Mouse (Mus musculus): ENCODE measurements around the gene Dnmt1.
A peak's percentile ranks its signal among the peaks of the same experiment; 100 is the strongest.

Gene Dnmt1

DNA sequence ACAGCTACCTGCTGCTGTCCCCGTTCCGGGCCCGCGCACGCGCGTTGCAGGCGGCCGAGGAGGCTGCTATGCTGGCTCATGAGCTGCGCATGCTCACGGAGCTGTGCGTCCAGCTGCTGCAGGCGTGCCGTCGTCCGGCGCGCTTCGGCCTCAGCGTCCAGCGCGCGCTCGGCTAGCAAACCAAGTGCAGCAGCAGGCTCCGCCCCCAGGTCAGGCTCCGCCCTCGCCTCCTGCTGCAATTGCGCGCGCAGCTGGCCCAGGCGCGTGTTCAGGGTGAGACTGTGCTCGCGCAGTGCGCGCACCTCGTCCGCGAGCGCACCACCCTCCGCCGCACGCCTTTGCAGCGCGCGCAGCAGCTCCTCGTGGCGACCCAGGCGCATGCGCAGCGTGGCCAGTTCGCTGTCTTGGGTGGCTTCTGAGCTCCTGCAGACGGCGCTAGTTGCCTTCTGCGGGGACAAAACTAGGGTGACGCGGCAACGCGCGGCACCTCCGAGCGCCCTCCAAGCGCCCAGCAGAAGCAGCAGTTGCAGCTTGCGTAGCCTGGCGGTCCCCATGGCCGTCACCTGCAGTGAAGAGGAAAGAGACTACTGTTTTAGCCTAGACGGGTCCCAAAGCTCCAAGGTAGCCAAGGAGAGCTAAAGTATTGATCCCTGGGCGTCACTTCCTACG lies 81.5 kb downstream of the Dnmt1 start:
- DNase-seq = peak; percentile 100

DNA sequence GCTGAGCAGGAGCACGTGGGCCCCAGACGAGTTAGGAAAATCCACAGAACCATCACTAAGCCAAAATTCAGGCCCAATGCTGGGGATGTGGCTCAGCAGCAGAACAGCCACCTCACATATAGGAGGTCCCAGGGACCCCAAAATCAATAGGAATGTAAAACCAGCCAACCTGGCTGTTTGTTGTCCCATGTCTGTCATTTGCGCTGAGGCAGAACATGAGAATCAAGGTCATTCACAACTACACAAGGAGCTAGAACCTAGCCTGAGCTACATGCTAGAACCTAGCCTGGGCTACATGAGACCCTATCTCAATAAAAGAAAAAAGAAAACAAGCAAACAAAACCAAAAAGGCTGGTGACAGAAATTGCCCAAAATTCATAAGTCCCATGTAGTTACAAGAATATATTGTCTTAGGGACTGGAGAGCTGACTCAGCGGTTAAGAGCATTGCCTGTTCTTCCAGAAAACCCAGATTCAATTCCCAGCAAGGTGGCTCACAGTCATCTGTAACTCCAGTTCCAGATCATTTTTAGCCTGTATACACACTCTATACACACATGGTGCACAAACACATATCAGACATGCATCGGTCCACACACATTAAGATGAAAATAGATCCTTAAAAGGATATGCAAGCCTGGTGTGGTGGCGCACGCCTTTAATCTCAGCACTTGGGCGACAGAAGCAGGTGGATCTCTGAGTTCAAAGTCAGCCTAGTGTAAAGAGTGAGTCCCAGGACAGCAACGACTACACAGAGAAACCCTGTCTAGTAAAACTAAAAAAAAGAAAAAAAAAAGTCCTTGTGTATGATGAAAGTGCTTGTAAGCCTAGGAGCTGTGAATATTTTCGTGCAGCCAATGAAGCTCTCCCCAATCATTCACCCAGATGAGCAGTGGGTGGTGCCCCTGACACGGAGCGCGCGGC lies 82.3 kb downstream of the Dnmt1 start:
- DNase-seq = no peak

DNA sequence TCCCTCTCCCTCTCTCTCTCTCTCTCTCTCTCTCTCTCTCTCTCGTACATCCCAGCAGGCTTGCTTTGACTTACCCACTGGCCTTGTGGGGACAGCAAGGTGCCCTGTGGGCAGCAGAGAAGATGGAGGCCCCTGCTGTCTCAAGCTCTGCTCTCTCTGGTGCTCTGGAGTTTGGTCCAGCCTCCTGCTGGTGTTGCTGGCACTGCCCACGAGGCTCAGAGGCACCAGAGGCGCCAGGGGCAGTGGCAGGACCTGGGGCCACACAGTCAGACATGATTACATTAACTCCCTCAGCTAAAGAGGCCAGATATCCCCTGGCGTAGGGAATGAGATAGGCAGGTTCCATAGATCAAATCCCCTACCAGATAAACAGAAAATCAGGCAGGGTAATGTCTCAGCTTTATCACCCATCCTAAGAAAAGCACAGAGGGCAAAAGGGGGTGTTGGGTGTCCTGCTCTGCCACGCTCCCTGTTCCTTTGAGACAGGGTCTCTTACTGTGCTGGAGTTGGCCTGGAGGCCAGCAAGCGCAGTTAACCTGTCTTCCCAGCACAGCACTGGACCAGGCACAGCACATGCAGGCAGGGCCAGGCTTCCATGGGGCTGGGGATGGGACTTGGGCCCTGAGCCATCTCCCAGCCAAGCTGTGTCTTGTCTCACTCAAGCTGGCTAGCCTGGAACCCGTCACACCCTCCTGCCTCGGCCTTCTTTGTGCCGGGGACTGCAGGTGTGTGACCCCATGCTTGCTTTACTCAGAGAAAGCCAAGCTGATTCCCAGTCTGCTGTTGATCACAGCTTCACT lies 83.2 kb downstream of the Dnmt1 start:
- DNase-seq = no peak

- peak; percentile 39 for DNase-seq
These were observed 84.5 kb downstream of the Dnmt1 start for GRCm38 (mm10) chr9:20875021-20875790.

DNA sequence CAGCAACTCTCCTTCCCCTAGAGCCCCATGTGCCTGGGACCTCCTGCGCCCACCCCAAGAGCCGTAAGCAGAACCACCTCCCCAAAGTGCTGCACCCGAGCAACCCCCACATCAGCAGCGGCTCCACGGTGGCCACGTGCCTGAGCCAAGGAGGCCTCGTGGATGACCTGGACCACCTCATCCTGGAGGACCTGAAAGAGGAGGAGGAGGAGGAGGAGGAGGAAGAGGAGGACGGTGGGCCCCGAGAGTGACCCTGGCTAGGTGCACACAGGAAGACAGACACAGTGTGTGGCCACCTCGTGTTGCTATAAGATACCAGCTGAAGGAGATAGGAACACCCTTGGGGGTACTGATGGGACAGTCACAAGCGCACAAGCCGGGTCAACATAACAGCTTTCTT lies 86.2 kb downstream of the Dnmt1 start:
- DNase-seq = no peak

GRCm38 (mm10) chr9:20872991-20873390 lies 86.7 kb downstream of the Dnmt1 start:
- no peak for DNase-seq

DNA sequence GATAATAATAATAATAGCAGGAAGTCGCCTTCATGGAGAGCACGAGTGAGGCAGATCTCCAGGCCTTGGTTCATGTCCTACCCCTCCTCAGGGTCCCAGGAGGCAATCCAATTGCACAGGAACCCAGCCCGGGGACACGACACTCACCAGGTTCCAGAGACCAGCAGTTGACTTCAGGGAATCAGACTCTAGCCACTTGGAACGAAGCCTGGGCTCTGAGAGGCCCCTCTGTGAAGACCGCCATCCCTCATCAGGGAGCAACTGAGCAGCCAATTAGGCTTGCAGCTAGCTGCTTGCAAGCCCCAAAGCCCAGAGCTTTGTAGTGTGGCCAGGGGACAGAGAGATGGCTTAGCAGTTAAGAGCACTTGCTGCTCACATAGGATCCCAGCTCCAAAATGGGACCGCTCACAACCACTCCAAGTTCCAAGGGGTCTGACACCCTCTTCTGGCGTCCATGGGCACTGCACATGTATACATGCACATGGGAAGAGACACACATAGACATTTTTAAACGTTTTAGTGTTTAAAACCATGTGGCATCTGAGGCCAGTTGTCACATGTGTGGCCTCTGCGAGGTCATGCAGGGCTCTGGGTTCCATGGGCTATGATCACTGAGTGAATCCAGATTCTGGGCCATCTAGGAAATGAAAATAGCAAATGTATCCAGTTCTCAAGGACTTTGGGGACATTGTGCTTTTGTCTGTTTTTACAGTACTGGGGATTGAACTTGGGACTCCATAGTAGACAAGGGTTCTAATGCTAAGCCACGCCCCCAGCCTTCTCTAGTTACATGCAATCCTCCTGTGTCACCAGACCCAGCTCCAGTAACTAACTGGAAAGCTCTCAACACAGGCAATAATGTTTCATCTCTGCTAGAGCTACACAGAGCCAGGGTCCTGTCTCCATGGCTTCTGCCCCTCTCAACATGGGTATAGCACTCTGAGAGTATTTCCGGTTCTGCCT lies 89.2 kb downstream of the Dnmt1 start:
- DNase-seq = no peak

GRCm38 (mm10) chr9:20869246-20869645 lies 90.4 kb downstream of the Dnmt1 start:
- DNase-seq = peak; percentile 56

DNA sequence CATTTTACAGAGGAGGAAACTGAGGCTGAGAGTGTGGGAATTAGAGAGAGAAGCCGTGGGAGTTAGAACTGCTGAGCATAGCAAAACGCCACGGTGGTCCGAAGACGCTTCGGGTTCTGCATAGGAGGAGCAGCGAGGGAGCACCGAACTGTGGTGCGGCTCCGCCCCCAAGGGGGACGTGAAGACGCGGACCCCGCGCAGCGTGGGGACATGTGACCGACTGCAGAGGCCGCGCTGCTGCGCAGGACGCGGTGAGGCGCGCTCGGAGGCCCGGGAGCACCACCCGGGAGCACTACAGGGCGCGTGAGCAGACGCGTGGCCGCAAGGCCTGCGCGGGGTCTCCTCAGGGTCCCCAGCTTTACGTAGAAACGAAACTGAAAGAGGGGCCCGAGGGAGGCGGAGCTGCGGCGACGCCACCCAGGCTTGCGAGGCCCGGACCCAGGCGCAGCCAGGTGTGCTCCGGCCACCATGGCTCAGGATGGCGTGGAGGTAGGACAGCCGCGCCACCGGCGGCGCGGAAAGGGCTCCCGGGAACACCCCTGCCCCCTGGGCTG lies 91.2 kb downstream of the Dnmt1 start, which contains the start of gene A230050P20Rik:
Gene A230050P20Rik (plus strand): TSS at position 195 of the 554 bp plus-strand sequence.
- peak; percentile 78 for DNase-seq

- no peak for DNase-seq
These were observed 92.8 kb downstream of the Dnmt1 start for GRCm38 (mm10) chr9:20866879-20867278.

DNA sequence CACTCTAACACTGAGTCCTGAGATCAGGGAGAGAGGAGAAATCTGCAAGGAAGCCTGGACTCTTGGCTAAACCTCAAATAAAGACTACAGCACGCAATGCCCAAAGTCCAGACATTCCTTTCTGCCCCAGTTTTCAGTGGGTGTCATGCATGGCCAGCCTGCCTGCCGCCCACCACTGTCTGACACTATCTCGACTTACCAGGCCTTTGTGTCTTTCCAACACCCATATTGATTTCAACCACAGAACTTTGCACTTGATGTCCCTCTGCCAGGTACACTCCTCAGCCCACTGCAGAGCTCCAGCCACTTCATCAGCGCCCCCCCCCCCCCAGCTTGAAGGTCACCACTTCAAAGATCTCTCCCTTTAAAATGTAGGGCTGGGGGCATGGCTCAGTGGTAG lies 97.5 kb downstream of the Dnmt1 start:
- no peak for DNase-seq

- DNase-seq = peak; percentile 41
These were observed 97.9 kb downstream of the Dnmt1 start for GRCm38 (mm10) chr9:20861821-20862220.

- DNase-seq = no peak
These were observed 99.8 kb downstream of the Dnmt1 start for GRCm38 (mm10) chr9:20859926-20860325.

Data from lung, postnatal 10 days (tissue).